Mouse (Mus musculus) hindbrain, postnatal 0 days (tissue): ENCODE data around the gene Tmem62. TPM values are rescaled to one million over a fixed set of nuclear protein-coding genes. Genes with fewer than 3 reads are reported as not detected.

Experiments used
- ATAC-seq: fragments of 200-750 bp; cut with Nextera tagmentation; 2 replicates; pipeline ENCODE4 v1.8.0; 2017; ENCODE audit warnings: mild to moderate bottlenecking, moderate TSS enrichment, moderate library complexity
- DNase-seq: peaks from one replicate; pipeline ENCODE4 v3.0.0-alpha.2; 2015; ENCODE audit warnings: low spot score
- H3K27ac ChIP-seq: fragments of 300-500 bp; sonication (generic); 2 replicates; pipeline ENCODE4 v1.5.1; 2014; ENCODE audit warnings: mild to moderate bottlenecking
- H3K27me3 ChIP-seq: fragments of 300-500 bp; sonication (generic); 2 replicates; pipeline ENCODE4 v1.6.1; 2014; ENCODE audit warnings: low read length, mixed read lengths; ENCODE audit not compliant: insufficient read depth
- H3K36me3 ChIP-seq: fragments of 300-500 bp; sonication (generic); 2 replicates; pipeline ENCODE4 v1.6.1; 2014; ENCODE audit warnings: low read length, mixed read lengths; ENCODE audit not compliant: insufficient read depth
- H3K4me1 ChIP-seq: fragments of 300-500 bp; sonication (generic); 2 replicates; pipeline ENCODE4 v1.6.1; 2014; ENCODE audit warnings: antibody characterized with exemption, low read length, mixed read lengths; ENCODE audit not compliant: insufficient read depth
- H3K4me2 ChIP-seq: fragments of 300-500 bp; sonication (generic); 2 replicates; pipeline ENCODE4 v1.6.1; 2014; ENCODE audit warnings: low read depth, mild to moderate bottlenecking, low read length, moderate library complexity, mixed read lengths
- H3K4me3 ChIP-seq: fragments of 300-500 bp; sonication (generic); 2 replicates; pipeline ENCODE4 v1.5.1; 2014; ENCODE audit warnings: low read length
- H3K9ac ChIP-seq: fragments of 300-500 bp; sonication (generic); replicated peaks from 2 replicates; pipeline ENCODE4 v1.6.1; 2014; ENCODE audit warnings: mild to moderate bottlenecking, low read length, moderate library complexity, mixed read lengths
- H3K9me3 ChIP-seq: fragments of 300-500 bp; sonication (generic); 2 replicates; pipeline ENCODE4 v1.6.1; 2016; ENCODE audit warnings: low read length, mixed read lengths
- CTCF ChIP-seq: IDR thresholded peaks from 2 replicates; pipeline ENCODE4 v1.5.1; 2016; ENCODE audit warnings: antibody characterized with exemption, control low read depth, low read depth
- WGBS: fragments of 180-500 bp; shearing (Covaris S2); extraction: QIAGEN DNeasy Blood & Tissue Kit; methylation state at CpG from one replicate; pipeline ENCODE4 v1.1.7; 2014; 5-methylcytosine and 5-hydroxymethylcytosine counted together
- polyA plus RNA-seq: library from polyadenylated mRNA; unstranded; fragments of >200 nt; fragmentation: Nextera tagmentation; extraction: Ambion mirVana; gene quantifications from 2 replicates; pipeline ENCODE4 v1.2.1, GENCODE M21; 2015
- total RNA-seq: library from RNA; depleted of rRNA; stranded (reverse); fragments of >200 nt; gene quantifications from 2 replicates; pipeline ENCODE4 v1.2.3, GENCODE M21; 2014

Gene Tmem62
- total and polyA plus RNA-seq, 2 experiments from 2014 or later, result 12.6 to 24.0 TPM

DNA sequence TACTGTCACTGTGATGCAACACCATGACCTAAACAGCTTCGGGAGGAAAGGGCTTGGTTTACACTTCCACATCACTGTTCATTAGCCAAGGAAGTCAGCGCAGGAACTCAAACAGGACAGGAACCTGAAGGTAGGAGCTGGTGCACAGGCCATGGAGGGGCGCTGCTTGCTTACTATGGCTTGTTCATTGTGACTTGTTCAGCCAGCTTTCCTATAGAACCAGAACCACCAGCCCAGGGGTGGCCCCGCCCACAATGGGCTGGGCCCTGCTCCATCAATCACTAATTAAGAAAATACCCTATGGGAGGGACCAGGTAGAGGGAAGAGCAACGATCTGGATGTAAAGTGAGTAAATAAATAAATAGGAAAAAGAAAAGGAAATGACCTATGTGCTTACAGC is 3.9 kb upstream of the Tmem62 start:
- no peak for TF ChIP-seq CTCF
- Histone ChIP-seq H3K4me2 (no peak overlapping the region), H3K9ac (no peak overlapping the region), H3K9me3 (no peaks in the 10 kb centered on the region), H3K4me3 (no peak overlapping the region), H3K4me1 (peaks cover 12% of the 10 kb centered on the region), H3K27me3 (no peaks in the 10 kb centered on the region), H3K27ac (no peak overlapping the region), H3K36me3 (no peaks in the 10 kb centered on the region)
- ATAC-seq (no peak), DNase-seq (no peak)
- WGBS, result 22% methylated on average over 5 of the region's 5 CpGs

DNA sequence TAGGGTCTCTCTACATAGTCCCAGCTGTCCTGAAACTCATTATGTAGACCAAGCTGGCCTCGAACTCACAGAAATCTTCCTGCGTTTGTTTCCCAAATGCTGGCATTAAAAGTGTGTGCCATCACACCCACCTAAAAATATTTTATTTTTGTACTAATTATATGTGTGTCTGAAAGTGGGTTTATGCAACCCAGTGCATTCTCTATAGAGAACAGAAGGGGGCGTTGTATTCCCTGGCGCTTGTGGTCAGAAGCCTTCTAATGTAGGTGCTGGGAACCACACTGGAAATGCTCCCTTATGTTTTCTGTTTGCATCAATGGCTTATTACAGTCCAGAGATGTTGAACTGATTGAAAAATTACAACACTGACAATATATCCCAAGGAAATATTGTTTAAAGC is 509 bp upstream of the Tmem62 start:
- H3K27me3 ChIP-seq, result no peaks in the 10 kb centered on the region
- H3K4me2 ChIP-seq, result peak overlapping the region; percentile 84
- DNase-seq, result peak; percentile 32
- no peaks in the 10 kb centered on the region for H3K9me3 ChIP-seq
- H3K4me1 ChIP-seq, result no peaks in the 10 kb centered on the region
- WGBS, result 53% methylated on average over 4 of the region's 4 CpGs
- ATAC-seq, result no peak
- H3K36me3 ChIP-seq, result no peaks in the 10 kb centered on the region
- TF ChIP-seq CTCF, result peak; percentile 42
- H3K9ac ChIP-seq, result no peak overlapping the region
- H3K27ac ChIP-seq, result no peak overlapping the region
- H3K4me3 ChIP-seq, result peak overlapping the region; percentile 81

GRCm38 (mm10) chr2:120977926-120978692 is 1.3 kb downstream of the Tmem62 start:
- 0 out of 2 replicates have a peak, but pooled peaks have one; percentile 27 for ATAC-seq
- peak overlapping the region; percentile 90 for H3K27ac ChIP-seq
- H3K27me3 ChIP-seq, result no peaks in the 10 kb centered on the region
- WGBS, result 80% methylated on average over 8 of the region's 8 CpGs
- DNase-seq, result no peak
- H3K4me3 ChIP-seq, result peak overlapping the region; percentile 81
- H3K4me1 ChIP-seq, result no peaks in the 10 kb centered on the region
- no peaks in the 10 kb centered on the region for H3K9me3 ChIP-seq
- no peaks in the 10 kb centered on the region for H3K36me3 ChIP-seq
- H3K4me2 ChIP-seq, result peak overlapping the region; percentile 84
- H3K9ac ChIP-seq, result peak overlapping the region; percentile 89
- no peak for TF ChIP-seq CTCF

DNA sequence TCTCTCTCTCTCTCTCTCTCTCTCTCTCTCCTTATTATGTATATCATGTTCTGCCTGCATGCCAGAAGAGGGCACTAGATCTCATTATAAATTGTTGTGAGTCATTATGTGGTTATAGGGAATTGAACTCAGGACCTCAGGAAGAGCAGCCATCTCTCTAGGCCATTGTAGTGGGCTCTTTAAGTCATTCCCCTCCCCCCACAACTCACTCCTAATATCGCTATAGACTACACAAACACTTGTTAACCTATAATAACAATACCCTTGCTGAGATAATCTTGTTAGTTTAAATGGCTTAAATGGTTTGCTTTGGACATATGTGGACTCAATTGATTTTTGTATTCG is 1.8 kb downstream of the Tmem62 start:
- Histone ChIP-seq H3K4me2 (no peak overlapping the region), H3K4me1 (no peaks in the 10 kb centered on the region), H3K9ac (no peak overlapping the region), H3K9me3 (no peaks in the 10 kb centered on the region), H3K4me3 (no peak overlapping the region), H3K27ac (no peak overlapping the region), H3K36me3 (no peaks in the 10 kb centered on the region), H3K27me3 (no peaks in the 10 kb centered on the region)
- ATAC-seq (no peak), DNase-seq (peak; percentile 16)
- WGBS, result 43% methylated on average over 2 of the region's 2 CpGs
- TF ChIP-seq CTCF, result peak; percentile 31; the same call in 1 of the 2 replicates

GRCm38 (mm10) chr2:120979819-120980218 is 3.0 kb downstream of the Tmem62 start:
- ATAC-seq, result no peak
- no peak overlapping the region for H3K27ac ChIP-seq
- no peak for DNase-seq
- no peaks in the 10 kb centered on the region for H3K9me3 ChIP-seq
- no peaks in the 10 kb centered on the region for H3K27me3 ChIP-seq
- H3K36me3 ChIP-seq, result no peaks in the 10 kb centered on the region
- no peaks in the 10 kb centered on the region for H3K4me1 ChIP-seq
- H3K4me2 ChIP-seq, result no peak overlapping the region
- no peak overlapping the region for H3K9ac ChIP-seq
- TF ChIP-seq CTCF, result no peak
- 92% methylated on average over 1 of the region's 1 CpGs for WGBS
- H3K4me3 ChIP-seq, result no peak overlapping the region

- TF ChIP-seq CTCF, result no peak
- Histone ChIP-seq H3K4me2 (no peak overlapping the region), H3K9ac (no peak overlapping the region), H3K27ac (no peak overlapping the region), H3K27me3 (no peaks in the 10 kb centered on the region), H3K4me1 (no peaks in the 10 kb centered on the region), H3K4me3 (no peak overlapping the region), H3K9me3 (no peaks in the 10 kb centered on the region), H3K36me3 (no peaks in the 10 kb centered on the region)
- 71% methylated on average over 2 of the region's 2 CpGs for WGBS
- ATAC-seq (no peak), DNase-seq (no peak)
Measured at GRCm38 (mm10) chr2:120980861-120981260, 4.0 kb downstream of the Tmem62 start.

- TF ChIP-seq CTCF, result no peak
Measured at GRCm38 (mm10) chr2:120983611-120984010, 6.8 kb downstream of the Tmem62 start.

More at GRCm38 (mm10) chr2:120983611-120984010, 6.8 kb downstream of the Tmem62 start:
- ATAC-seq, result no peak
- no peaks in the 10 kb centered on the region for H3K27me3 ChIP-seq
- 5% methylated on average over 2 of the region's 2 CpGs for WGBS
- DNase-seq, result no peak
- peaks cover 9% of the 10 kb centered on the region; the same call in 1 of the 2 replicates for H3K36me3 ChIP-seq
- H3K27ac ChIP-seq, result no peak overlapping the region
- H3K9me3 ChIP-seq, result no peaks in the 10 kb centered on the region
- H3K9ac ChIP-seq, result no peak overlapping the region
- H3K4me3 ChIP-seq, result no peak overlapping the region
- no peaks in the 10 kb centered on the region for H3K4me1 ChIP-seq
- no peak overlapping the region for H3K4me2 ChIP-seq
